Mouse (Mus musculus) cortical plate, adult 2 months (tissue): ENCODE results near the gene Trmt10c.
"Not testable (repeated sequence)": the region's sequence is repeated elsewhere in the genome, so short reads cannot be mapped to it uniquely, and the experiment has no call there.

Experiments used
- CTCF ChIP-seq: fragments of 200-500 bp; IDR thresholded peaks from 2 replicates; pipeline ENCODE4 v1.5.1; 2011; ENCODE audit warnings: mild to moderate bottlenecking, control low read depth, low read length; ENCODE audit not compliant: insufficient read depth; ENCODE audit errors: extremely low read depth
- POLR2A ChIP-seq: fragments of 200-500 bp; IDR thresholded peaks from 2 replicates; pipeline ENCODE4 v1.6.1; 2011; ENCODE audit warnings: mild to moderate bottlenecking, low read length, control low read depth; ENCODE audit not compliant: insufficient read depth; ENCODE audit errors: extremely low read depth

DNA sequence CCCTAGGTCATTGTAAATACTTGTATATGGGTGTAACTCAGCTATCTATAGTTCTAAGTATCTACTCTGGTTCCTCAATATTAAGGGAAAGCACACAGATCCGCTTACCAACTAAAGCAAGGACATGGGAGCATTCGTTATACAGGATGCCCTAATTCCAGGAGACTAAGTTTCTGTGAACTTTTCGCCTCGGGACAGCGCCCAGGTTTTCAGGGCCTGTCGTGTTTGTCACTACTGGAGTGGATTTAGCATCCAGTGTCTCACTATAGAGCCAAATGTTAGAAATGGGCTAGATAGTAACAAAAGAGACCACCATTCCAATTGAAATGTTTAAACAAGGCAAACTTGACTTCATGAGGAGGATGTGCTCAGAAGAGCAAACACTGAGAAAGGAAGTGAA, 35.5 kb upstream of the Trmt10c start:
- TF ChIP-seq CTCF, POLR2A: not testable (repeated sequence)
